ENCODE assay signal across 20 mouse cellular contexts in genomic region chr12:117414020-117414419, GRCm38 (mm10).
"Had no signal": no experiment of that assay in that cellular context is flagged by ENCODE, and none has a peak within 500 bp of the region (broad histone marks: within the 10 kb centered on the region; RNA-seq: fewer than 3 reads in every experiment).

No protein-coding gene starts in this region.

- H3K4me3 ChIP-seq: kidney, embryonic 15.5 days; left cerebral cortex, adult 2 months; liver, embryonic 13.5 days; neural tube, embryonic 12.5 days; neural tube, embryonic 15.5 days had no signal

- H3K4me1 ChIP-seq: liver, embryonic 13.5 days had no signal

- H3K9ac ChIP-seq: kidney, embryonic 15.5 days; liver, embryonic 13.5 days; neural tube, embryonic 12.5 days; neural tube, embryonic 15.5 days had no signal

- H3K36me3 ChIP-seq: kidney, embryonic 15.5 days; liver, embryonic 13.5 days; neural tube, embryonic 12.5 days; neural tube, embryonic 15.5 days had no signal

- DNase-seq: kidney, adult 11 months; kidney, adult 8-10 months; kidney, postnatal 10 days; kidney, postnatal 36 days; layer of hippocampus, postnatal 36 days; liver, embryonic 13.5 days; lung, postnatal 36 days; midbrain, embryonic 14.5 days; right cerebral cortex, adult 18-20 months; right cerebral cortex, postnatal 25 days; spleen, adult 18-20 months; thymus, adult 2 months; thymus, postnatal 14 days; thymus, postnatal 4 days had no signal

- H3K9me3 ChIP-seq: kidney, embryonic 15.5 days; liver, embryonic 13.5 days; neural tube, embryonic 12.5 days; neural tube, embryonic 15.5 days had no signal

- ATAC-seq: lung, postnatal 0 days had no signal

- H3K4me2 ChIP-seq: kidney, embryonic 15.5 days; liver, embryonic 13.5 days; midbrain, embryonic 11.5 days; neural tube, embryonic 12.5 days; neural tube, embryonic 15.5 days had no signal

- H3K27me3 ChIP-seq: kidney, embryonic 15.5 days; liver, embryonic 13.5 days; neural tube, embryonic 12.5 days; neural tube, embryonic 15.5 days had no signal

- H3K27ac ChIP-seq: kidney, embryonic 15.5 days; left cerebral cortex, adult 2 months; liver, embryonic 13.5 days; neural tube, embryonic 12.5 days; neural tube, embryonic 15.5 days had no signal
